Mouse (Mus musculus) heart, adult 11 months (tissue): ENCODE data around the gene Gm20870.
"Not testable (repeated sequence)": the region's sequence is repeated elsewhere in the genome, so short reads cannot be mapped to it uniquely, and the experiment has no call there.

ENCODE experiments used
- DNase-seq: peaks from one replicate; pipeline ENCODE4 v3.0.0; 2022

Gm20870 gene

GRCm38 (mm10) chrY:71691743-71692142 is at the start of gene Gm20870:
Gm20870 (plus strand) TSS chrY:71692043.
- not testable (repeated sequence) for DNase-seq
